17 mouse cellular contexts compared by ENCODE assay signal in the genomic region with DNA sequence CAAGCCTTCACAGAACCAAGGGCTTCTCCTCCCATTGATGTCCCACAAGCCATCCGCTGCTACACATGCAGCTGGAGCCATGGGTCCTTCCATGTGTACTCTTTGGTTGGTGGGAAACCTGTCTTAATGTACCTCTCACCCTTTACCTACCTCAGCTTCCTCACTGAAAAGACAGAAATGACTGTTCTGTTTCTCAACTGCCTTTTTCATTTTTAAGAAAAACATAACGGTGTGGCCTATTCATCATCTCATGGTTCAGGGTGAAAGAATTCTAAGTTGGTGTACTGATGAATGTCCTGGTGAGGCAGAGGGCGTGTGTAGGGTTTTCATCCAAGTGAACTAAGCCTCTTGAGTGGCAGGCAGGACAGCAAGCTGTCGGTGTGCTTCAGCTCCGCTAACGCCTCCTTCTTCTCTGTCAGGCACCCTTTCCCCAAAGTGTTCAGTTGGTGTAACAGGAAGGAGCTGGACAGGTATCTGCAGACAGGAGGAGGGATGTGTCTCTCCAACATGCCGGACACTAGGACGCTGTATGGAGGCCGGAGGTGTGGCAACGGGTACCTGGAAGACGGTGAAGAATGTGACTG. TPM values are rescaled to one million over a fixed set of nuclear protein-coding genes. Genes with fewer than 3 reads are reported as not detected.
DNase-seq lines count a peak whose midpoint lies in the region; ATAC-seq and TF ChIP-seq lines count a peak whose summit lies in the region.
"Had no signal": no experiment of that assay in that cellular context is flagged by ENCODE, and none has a peak within 500 bp of the region (broad histone marks: within the 10 kb centered on the region; RNA-seq: fewer than 3 reads in every experiment).

No protein-coding gene starts in this region.

- peaks cover 86% of the 10 kb centered on the region for H3K36me3 ChIP-seq in heart, embryonic 12.5 days
- no peaks in the 10 kb centered on the region for H3K36me3 ChIP-seq in liver, embryonic 16.5 days (ENCODE audit: control insufficient read depth, insufficient read depth)
- H3K36me3 ChIP-seq in liver, embryonic 12.5 days, result no peaks in the 10 kb centered on the region
- peaks cover 3% of the 10 kb centered on the region; the same call in 1 of the 2 replicates for H3K36me3 ChIP-seq in stomach, postnatal 0 days (ENCODE audit: control insufficient read depth, insufficient read depth, low read length)
- H3K36me3 ChIP-seq: G1E; liver, embryonic 15.5 days had no signal

- ATAC-seq in heart, embryonic 12.5 days (ENCODE audit: insufficient number of reproducible peaks, low FRiP score), result no peak
- ATAC-seq in liver, embryonic 16.5 days (ENCODE audit: low read depth), result no peak
- no peak for ATAC-seq in liver, embryonic 12.5 days
- 0 out of 2 replicates have a peak, but pooled peaks have one; percentile 11 for ATAC-seq in stomach, postnatal 0 days (ENCODE audit: low FRiP score, low TSS enrichment)
- no peak for ATAC-seq in activated CD4-positive, CD25-positive, alpha-beta regulatory T cell, adult 4 months
- ATAC-seq: forebrain, embryonic 15.5 days had no signal

- H3K4me1 ChIP-seq in heart, embryonic 12.5 days (replicated peaks), result peaks cover 12% of the 10 kb centered on the region
- peaks cover 20% of the 10 kb centered on the region for H3K4me1 ChIP-seq in liver, embryonic 16.5 days (ENCODE audit: control insufficient read depth, low read depth, low read length)
- peaks cover 39% of the 10 kb centered on the region for H3K4me1 ChIP-seq in liver, embryonic 12.5 days
- H3K4me1 ChIP-seq in stomach, postnatal 0 days (replicated peaks; ENCODE audit: control insufficient read depth, insufficient read depth), result no peaks in the 10 kb centered on the region
- H3K4me1 ChIP-seq: forebrain, embryonic 15.5 days; hindbrain, embryonic 12.5 days had no signal

- H3K9me3 ChIP-seq in heart, embryonic 12.5 days (replicated peaks), result no peaks in the 10 kb centered on the region
- no peaks in the 10 kb centered on the region for H3K9me3 ChIP-seq in liver, embryonic 16.5 days (replicated peaks; ENCODE audit: control insufficient read depth, low read length)
- no peaks in the 10 kb centered on the region for H3K9me3 ChIP-seq in liver, embryonic 12.5 days (replicated peaks)
- H3K9me3 ChIP-seq in stomach, postnatal 0 days (ENCODE audit: control insufficient read depth, low read length), result no peaks in the 10 kb centered on the region
- H3K9me3 ChIP-seq: forebrain, embryonic 15.5 days; G1E; hindbrain, embryonic 12.5 days; liver, embryonic 15.5 days had no signal

- H3K4me2 ChIP-seq in heart, embryonic 12.5 days, result no peak overlapping the region
- no peak overlapping the region for H3K4me2 ChIP-seq in liver, embryonic 16.5 days (ENCODE audit: low read depth, low read length)
- no peak overlapping the region for H3K4me2 ChIP-seq in liver, embryonic 12.5 days
- H3K4me2 ChIP-seq in stomach, postnatal 0 days (replicated peaks; ENCODE audit: low read depth), result no peak overlapping the region
- H3K4me2 ChIP-seq: forebrain, embryonic 15.5 days; hindbrain, embryonic 12.5 days; liver, embryonic 15.5 days had no signal

- no peak for TF ChIP-seq EP300 in stomach, postnatal 0 days (optimal IDR thresholded peaks at IDR 0.05)

- no peak for TF ChIP-seq CTCF in stomach, postnatal 0 days (IDR thresholded peaks at IDR 0.05; ENCODE audit: low read depth)

- no peaks in the 10 kb centered on the region for H3K27me3 ChIP-seq in heart, embryonic 12.5 days (replicated peaks)
- H3K27me3 ChIP-seq in liver, embryonic 16.5 days (ENCODE audit: control insufficient read depth, insufficient read depth, low read depth, low read length), result no peaks in the 10 kb centered on the region
- no peaks in the 10 kb centered on the region for H3K27me3 ChIP-seq in liver, embryonic 12.5 days (replicated peaks)
- no peaks in the 10 kb centered on the region for H3K27me3 ChIP-seq in stomach, postnatal 0 days (ENCODE audit: control insufficient read depth, insufficient read depth, low read length)
- H3K27me3 ChIP-seq: forebrain, embryonic 15.5 days; hindbrain, embryonic 12.5 days; liver, embryonic 15.5 days had no signal

- H3K9ac ChIP-seq in heart, embryonic 12.5 days, result no peak overlapping the region
- H3K9ac ChIP-seq in liver, embryonic 16.5 days (ENCODE audit: low read depth, low read length), result no peak overlapping the region
- no peak overlapping the region for H3K9ac ChIP-seq in liver, embryonic 12.5 days
- H3K9ac ChIP-seq in stomach, postnatal 0 days (ENCODE audit: low read length), result no peak overlapping the region
- H3K9ac ChIP-seq: forebrain, embryonic 15.5 days; hindbrain, embryonic 12.5 days; liver, embryonic 15.5 days had no signal

- no peak overlapping the region for H3K4me3 ChIP-seq in heart, embryonic 12.5 days
- no peak overlapping the region for H3K4me3 ChIP-seq in liver, embryonic 16.5 days (ENCODE audit: low read depth, low read length)
- no peak overlapping the region for H3K4me3 ChIP-seq in liver, embryonic 12.5 days
- H3K4me3 ChIP-seq in stomach, postnatal 0 days (ENCODE audit: low read depth, low read length), result no peak overlapping the region
- H3K4me3 ChIP-seq: forebrain, embryonic 15.5 days; hindbrain, embryonic 12.5 days; liver, embryonic 15.5 days had no signal

- WGBS in heart, embryonic 12.5 days, result 86% methylated on average over 11 of the region's 11 CpGs
- 78% methylated on average over 11 of the region's 11 CpGs for whole genome bisulfite sequencing in liver, embryonic 16.5 days (ENCODE audit: insufficient replicate concordance)
- WGBS in liver, embryonic 12.5 days (ENCODE audit: insufficient replicate concordance), result 75% methylated on average over 11 of the region's 11 CpGs
- 82% methylated on average over 11 of the region's 11 CpGs for WGBS in stomach, postnatal 0 days

- no peak overlapping the region for H3K27ac ChIP-seq in heart, embryonic 12.5 days (ENCODE audit: poor library complexity, severe bottlenecking)
- peak overlapping the region; percentile 26 for H3K27ac ChIP-seq in liver, embryonic 16.5 days (ENCODE audit: low read length)
- no peak overlapping the region for H3K27ac ChIP-seq in liver, embryonic 12.5 days
- peak overlapping the region; percentile 45 for H3K27ac ChIP-seq in stomach, postnatal 0 days (replicated peaks)
- H3K27ac ChIP-seq: forebrain, embryonic 15.5 days; hindbrain, embryonic 12.5 days had no signal

- DNase-seq in heart, adult 11 months, result peak; percentile 89
- peak; percentile 70 for DNase-seq in induced T-regulatory cell, adult 2 months (ENCODE audit: low read depth)
- DNase-seq in stomach, postnatal 0 days (ENCODE audit: low spot score), result no peak
- no peak for DNase-seq in adrenal gland, postnatal 14 days
- DNase-seq: adrenal gland, postnatal 10 days; cerebellum, adult 9-11 months; left cerebral cortex, postnatal 4 days; midbrain, embryonic 14.5 days had no signal

RNA-seq across cellular contexts. Expression of a gene that starts 39.4 kb away (rescaled TPM):
- 21.7 and 22.9 TPM in 2 replicates for polyA plus RNA-seq in heart, embryonic 12.5 days (2016; fragmentation: Nextera tagmentation; extraction: Ambion mirVana)
- polyA plus RNA-seq in liver, embryonic 16.5 days (2015; fragmentation: Nextera tagmentation; extraction: Ambion mirVana), result 0.04 and 0.07 TPM in 2 replicates
- polyA plus RNA-seq in liver, embryonic 12.5 days (2016; fragmentation: Nextera tagmentation; extraction: Ambion mirVana), result 0.13 and 0.26 TPM in 2 replicates
- polyA plus RNA-seq in stomach, postnatal 0 days (2015; fragmentation: Nextera tagmentation; extraction: Ambion mirVana), result 29.2 and 30.0 TPM in 2 replicates
- under 1 TPM in 1 of 2 experiments, not detected in 1; 0.41 TPM for polyA plus RNA-seq in activated CD4-positive, CD25-positive, alpha-beta regulatory T cell, adult 4 months (2017; shearing (Covaris generic))
- total RNA-seq in adrenal gland, postnatal 14 days (2021), result not detected in 2 replicates
- total RNA-seq: G1E; heart, adult 18-20 months had no signal
- polyA plus RNA-seq: G1E had no signal

Comparison
In these comparisons a context has a peak if more than half of its experiments do, and no peak if none do; other contexts are left out.
1. H3K27ac ChIP-seq: peak in liver, embryonic 16.5 days (single experiment) and stomach, postnatal 0 days (single experiment); none in heart, embryonic 12.5 days (single experiment) and liver, embryonic 12.5 days (single experiment).
2. DNase-seq: peak in heart, adult 11 months (single experiment) and induced T-regulatory cell, adult 2 months (single experiment); none in stomach, postnatal 0 days (single experiment) and adrenal gland, postnatal 14 days (single experiment).
3. RNA of a gene that starts 39.4 kb away (polyA plus RNA-seq): 29.2 to 30.0 TPM in stomach, postnatal 0 days and 21.7 to 22.9 TPM in heart, embryonic 12.5 days; 0.41 TPM in activated CD4-positive, CD25-positive, alpha-beta regulatory T cell, adult 4 months, 0.13 to 0.26 TPM in liver, embryonic 12.5 days and 0.04 to 0.07 TPM in liver, embryonic 16.5 days; every median in the first group is over 10 times any median in the second.